Mouse (Mus musculus) activated CD4-positive, CD25-positive, alpha-beta regulatory T cell (primary cell): ENCODE data around the gene Ppt2. TPM values are rescaled to one million over a fixed set of nuclear protein-coding genes. Genes with fewer than 3 reads are reported as not detected.

ENCODE experiments used
- polyA plus RNA-seq, 2 experiments: library from polyadenylated mRNA; unstranded; fragments of 100-300 nt; shearing (Covaris generic); gene quantifications; one replicate each; pipeline ENCODE4 v1.2.1; 2017

Gene Ppt2
- 10 to 100 TPM; 16.0 to 19.4 TPM for polyA plus RNA-seq

GRCm38 (mm10) chr17:34627943-34628643, at the start of gene Ppt2:
Gene Ppt2, minus strand, starts transcription at chr17:34628510.

GRCm38 (mm10) chr17:34670235-34670634, 41.9 kb upstream of the Ppt2 start, which contains the start of gene Tnxb:
Gene Tnxb, plus strand, starts transcription at chr17:34670535.

GRCm38 (mm10) chr17:34646906-34647787, 18.8 kb upstream of the Ppt2 start, which contains the start of gene Atf6b:
Gene Atf6b, plus strand, starts transcription at chr17:34647146.

GRCm38 (mm10) chr17:34644608-34645007, 16.3 kb upstream of the Ppt2 start, which contains the start of gene Fkbpl:
Gene Fkbpl, plus strand, starts transcription at chr17:34644764.

GRCm38 (mm10) chr17:34629221-34629751, 976 bp upstream of the Ppt2 start, which contains the start of gene Prrt1:
Gene Prrt1, plus strand, starts transcription at chr17:34629533.

GRCm38 (mm10) chr17:34615871-34616270, 12.4 kb downstream of the Ppt2 start, which contains the start of gene Egfl8:
Gene Egfl8, minus strand, starts transcription at chr17:34615971.

GRCm38 (mm10) chr17:34604061-34604508, 24.2 kb downstream of the Ppt2 start, which contains the start of gene Agpat1:
Gene Agpat1, plus strand, starts transcription at chr17:34604262.

GRCm38 (mm10) chr17:34603375-34604060, 24.8 kb downstream of the Ppt2 start, which contains the start of gene Rnf5:
Gene Rnf5, minus strand, starts transcription at chr17:34603690.

GRCm38 (mm10) chr17:34597566-34598095, 30.7 kb downstream of the Ppt2 start, which contains the start of gene Ager:
Gene Ager, plus strand, starts transcription at chr17:34597862.

GRCm38 (mm10) chr17:34591029-34591993, 37.0 kb downstream of the Ppt2 start, which contains the start of gene Pbx2:
Gene Pbx2, plus strand, starts transcription at chr17:34591266.

GRCm38 (mm10) chr17:34589681-34590101, 38.6 kb downstream of the Ppt2 start, which contains the start of gene Gpsm3:
Gene Gpsm3, plus strand, starts transcription at chr17:34589806.

Other genes with a start within 250 kb of the Ppt2 start
- gene BC051142, start 229.7 kb downstream of the Ppt2 start, polyA plus RNA-seq, result under 1 TPM in 1 of 2 experiments, not detected in 1; 0.29 TPM
- under 1 TPM; 0.52 to 0.63 TPM for gene Btnl4, start 151.2 kb downstream of the Ppt2 start, polyA plus RNA-seq
- gene Btnl6, start 111.2 kb downstream of the Ppt2 start, polyA plus RNA-seq, result 1 to 10 TPM in 1 of 2 experiments, not detected in 1; 1.0 TPM
- 1 to 10 TPM in 1 of 2 experiments, under 1 TPM in 1; 0.19 to 1.1 TPM for gene Notch4, start 64.2 kb downstream of the Ppt2 start, polyA plus RNA-seq
- gene Gpsm3, start 38.7 kb downstream of the Ppt2 start, polyA plus RNA-seq, result 100 to 1,000 TPM; 254 to 344 TPM
- gene Pbx2, start 37.2 kb downstream of the Ppt2 start, polyA plus RNA-seq, result 10 to 100 TPM; 16.3 to 23.4 TPM
- 1 to 10 TPM; 1.6 to 2.9 TPM for gene Ager, start 30.6 kb downstream of the Ppt2 start, polyA plus RNA-seq
- 10 to 100 TPM; 80.3 to 84.2 TPM for gene Rnf5, start 24.8 kb downstream of the Ppt2 start, polyA plus RNA-seq
- 10 to 100 TPM; 17.4 to 28.1 TPM for gene Agpat1, start 24.2 kb downstream of the Ppt2 start, polyA plus RNA-seq
- 1 to 10 TPM in 1 of 2 experiments, under 1 TPM in 1; 0.29 to 2.0 TPM for gene Egfl8, start 12.5 kb downstream of the Ppt2 start, polyA plus RNA-seq
- 1 to 10 TPM; 1.4 to 1.6 TPM for gene Prrt1, start 1.0 kb upstream of the Ppt2 start, polyA plus RNA-seq
- 1 to 10 TPM; 3.3 to 6.0 TPM for gene Fkbpl, start 16.3 kb upstream of the Ppt2 start, polyA plus RNA-seq
- 10 to 100 TPM; 46.6 to 60.7 TPM for gene Atf6b, start 18.6 kb upstream of the Ppt2 start, polyA plus RNA-seq
- under 1 TPM in 1 of 2 experiments, not detected in 1; 0.07 TPM for gene Tnxb, start 42.0 kb upstream of the Ppt2 start, polyA plus RNA-seq
- gene C4b, start 115.4 kb upstream of the Ppt2 start, polyA plus RNA-seq, result 1 to 10 TPM in 1 of 2 experiments, not detected in 1; 3.0 TPM
- gene Cyp21a1, start 176.1 kb upstream of the Ppt2 start, polyA plus RNA-seq, result not detected
- 10 to 100 TPM; 37.4 to 47.4 TPM for gene Stk19, start 208.4 kb upstream of the Ppt2 start, polyA plus RNA-seq
- gene Dxo, start 208.5 kb upstream of the Ppt2 start, polyA plus RNA-seq, result 10 to 100 TPM; 47.0 to 49.6 TPM
- 100 to 1,000 TPM in 1 of 2 experiments, 10 to 100 TPM in 1; 81.8 to 107 TPM for gene Skiv2l, start 221.7 kb upstream of the Ppt2 start, polyA plus RNA-seq
- 10 to 100 TPM; 37.9 to 46.0 TPM for gene Nelfe, start 221.9 kb upstream of the Ppt2 start, polyA plus RNA-seq
- 1 to 10 TPM; 1.8 to 8.9 TPM for gene Cfb, start 234.0 kb upstream of the Ppt2 start, polyA plus RNA-seq